In the genomic region with DNA sequence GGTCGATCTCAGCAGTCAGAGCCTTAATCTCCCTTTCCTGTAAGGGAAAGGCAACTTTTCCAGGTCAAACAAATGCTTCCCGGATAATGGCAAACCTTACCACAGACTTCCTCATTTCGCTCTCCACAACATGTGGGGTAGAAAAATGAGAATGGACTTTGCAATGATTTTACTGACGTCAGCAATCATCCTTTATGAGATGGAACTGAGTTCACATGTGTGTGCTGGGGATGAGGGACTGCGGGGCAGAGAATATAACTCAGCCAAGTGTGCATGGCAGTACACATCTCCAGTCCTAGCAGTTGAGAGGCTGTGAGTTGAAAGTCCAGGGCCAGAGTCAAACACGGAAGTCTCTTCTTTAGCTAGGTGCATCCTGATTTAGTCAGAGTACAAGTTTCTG, we compare ENCODE assay signal across 8 mouse cellular contexts. TPM values are rescaled to one million over a fixed set of nuclear protein-coding genes. Genes with fewer than 3 reads are reported as not detected.
DNase-seq lines count a peak whose midpoint lies in the region; ATAC-seq and TF ChIP-seq lines count a peak whose summit lies in the region.

No protein-coding gene starts in this region.

- peaks cover 19% of the 10 kb centered on the region for H3K4me1 ChIP-seq in forebrain, embryonic 15.5 days
- H3K4me1 ChIP-seq in liver, embryonic 13.5 days (replicated peaks): peaks cover 30% of the 10 kb centered on the region

- H3K9me3 ChIP-seq in forebrain, embryonic 15.5 days: no peaks in the 10 kb centered on the region
- H3K9me3 ChIP-seq in liver, embryonic 13.5 days (replicated peaks): no peaks in the 10 kb centered on the region

- peak overlapping the region; percentile 76 for H3K4me2 ChIP-seq in forebrain, embryonic 15.5 days (replicated peaks)
- H3K4me2 ChIP-seq in liver, embryonic 13.5 days: peak overlapping the region; percentile 82

- peak overlapping the region; percentile 90 for H3K4me3 ChIP-seq in gastrocnemius, adult 2 months
- H3K4me3 ChIP-seq in forebrain, embryonic 15.5 days: peak overlapping the region; percentile 92
- H3K4me3 ChIP-seq in liver, embryonic 13.5 days (replicated peaks): peak overlapping the region; percentile 94

- no peak overlapping the region; the same call in 1 of the 2 replicates for H3K27ac ChIP-seq in gastrocnemius, adult 2 months
- H3K27ac ChIP-seq in forebrain, embryonic 15.5 days (replicated peaks): no peak overlapping the region
- no peak overlapping the region for H3K27ac ChIP-seq in liver, embryonic 13.5 days

- H3K27me3 ChIP-seq in forebrain, embryonic 15.5 days: no peaks in the 10 kb centered on the region
- H3K27me3 ChIP-seq in liver, embryonic 13.5 days: no peaks in the 10 kb centered on the region

- peak overlapping the region; percentile 84; the same call in 1 of the 2 replicates for H3K9ac ChIP-seq in forebrain, embryonic 15.5 days (replicated peaks)
- H3K9ac ChIP-seq in liver, embryonic 13.5 days: peak overlapping the region; percentile 88

- peaks cover 34% of the 10 kb centered on the region for H3K36me3 ChIP-seq in forebrain, embryonic 15.5 days
- peaks cover 43% of the 10 kb centered on the region for H3K36me3 ChIP-seq in liver, embryonic 13.5 days

- 89% methylated on average over 6 of the region's 6 CpGs for WGBS in forebrain, embryonic 15.5 days
- 26% methylated on average over 6 of the region's 6 CpGs for WGBS in liver, embryonic 13.5 days (ENCODE audit: insufficient replicate concordance)

- intact Hi-C loops in gastrocnemius, adult 2 months (cut with DNase I): loop anchor here (5.0 to 10.0 kb wide), 2 partner anchors 66 to 998 kb away; partner anchors contain the start of genes Pank3 and Spdl1
- intact Hi-C loops in gastrocnemius, postnatal 36 days (cut with DNase I): loop anchor here (5.0 kb wide), 1 partner anchor 61 kb away; no protein-coding TSS in a partner anchor

- DNase-seq in gastrocnemius, adult 2 months: no peak
- DNase-seq in gastrocnemius, postnatal 36 days: no peak
- peak; percentile 31 for DNase-seq in 416B (ENCODE audit: low read depth)
- no peak for DNase-seq in liver, embryonic 13.5 days
- DNase-seq in thymus, postnatal 10 days (ENCODE audit: low spot score in 2 of 2): no peak
- DNase-seq in thymus, postnatal 0 days (ENCODE audit: low spot score): no peak
- DNase-seq in embryo, embryonic 9.5 days (ENCODE audit: extremely low spot score): no peak

- no peak for ATAC-seq in forebrain, embryonic 15.5 days (replicated peaks)
- no peak for ATAC-seq in liver, embryonic 13.5 days (ENCODE audit: low read depth)

- TF ChIP-seq CTCF in gastrocnemius, adult 2 months (IDR thresholded peaks at IDR 0.05): no peak

RNA-seq across cellular contexts. Expression of gene Rars, which starts 1.0 kb away (rescaled TPM):
- total RNA-seq in gastrocnemius, adult 2 months (2021): 10 to 100 TPM; 40.7 to 43.1 TPM
- 10 to 100 TPM; 39.3 to 42.6 TPM for total RNA-seq in gastrocnemius, postnatal 36 days (2021)
- 69.9 and 71.9 TPM in 2 replicates for polyA plus RNA-seq in forebrain, embryonic 15.5 days (2015; fragmentation: Nextera tagmentation; extraction: Ambion mirVana)
- polyA plus RNA-seq in liver, embryonic 13.5 days (2015; fragmentation: Nextera tagmentation; extraction: Ambion mirVana): 69.3 and 82.9 TPM in 2 replicates
- 71.7 and 82.6 TPM in 2 replicates for polyA plus RNA-seq in thymus, postnatal 0 days (2015; fragmentation: Nextera tagmentation; extraction: Ambion mirVana)

RNA-seq across cellular contexts. Expression of gene Fbll1, which starts 34.6 kb away (rescaled TPM):
- total RNA-seq in gastrocnemius, adult 2 months (2021): not detected
- total RNA-seq in gastrocnemius, postnatal 36 days (2021): not detected
- polyA plus RNA-seq in forebrain, embryonic 15.5 days (2015; fragmentation: Nextera tagmentation; extraction: Ambion mirVana): 15.6 and 20.8 TPM in 2 replicates
- polyA plus RNA-seq in liver, embryonic 13.5 days (2015; fragmentation: Nextera tagmentation; extraction: Ambion mirVana): not detected in 2 replicates
- not detected in 2 replicates for polyA plus RNA-seq in thymus, postnatal 0 days (2015; fragmentation: Nextera tagmentation; extraction: Ambion mirVana)

Comparison
In these comparisons a context has a peak if more than half of its experiments do, and no peak if none do; other contexts are left out.
1. RNA of gene Fbll1, which starts 34.6 kb away (polyA plus RNA-seq): 15.6 to 20.8 TPM in forebrain, embryonic 15.5 days; not detected in thymus, postnatal 0 days and not detected in liver, embryonic 13.5 days; every median in the first group is over 10 times any median in the second.
2. Peak in every context shown above with its lines, with median percentiles within 50 percentile points of each other: H3K4me3 ChIP-seq.